Mouse (Mus musculus): Measurements from ENCODE around the gene Tpbgl. TPM values are rescaled to one million over a fixed set of nuclear protein-coding genes. Genes with fewer than 3 reads are reported as not detected.

Gene Tpbgl
- total RNA-seq (2014; rRNA removed) (6.4 and 7.9 TPM in 2 replicates), polyA plus RNA-seq (2015; fragmentation: Nextera tagmentation; extraction: Ambion mirVana) (2.3 and 2.9 TPM in 2 replicates)

DNA sequence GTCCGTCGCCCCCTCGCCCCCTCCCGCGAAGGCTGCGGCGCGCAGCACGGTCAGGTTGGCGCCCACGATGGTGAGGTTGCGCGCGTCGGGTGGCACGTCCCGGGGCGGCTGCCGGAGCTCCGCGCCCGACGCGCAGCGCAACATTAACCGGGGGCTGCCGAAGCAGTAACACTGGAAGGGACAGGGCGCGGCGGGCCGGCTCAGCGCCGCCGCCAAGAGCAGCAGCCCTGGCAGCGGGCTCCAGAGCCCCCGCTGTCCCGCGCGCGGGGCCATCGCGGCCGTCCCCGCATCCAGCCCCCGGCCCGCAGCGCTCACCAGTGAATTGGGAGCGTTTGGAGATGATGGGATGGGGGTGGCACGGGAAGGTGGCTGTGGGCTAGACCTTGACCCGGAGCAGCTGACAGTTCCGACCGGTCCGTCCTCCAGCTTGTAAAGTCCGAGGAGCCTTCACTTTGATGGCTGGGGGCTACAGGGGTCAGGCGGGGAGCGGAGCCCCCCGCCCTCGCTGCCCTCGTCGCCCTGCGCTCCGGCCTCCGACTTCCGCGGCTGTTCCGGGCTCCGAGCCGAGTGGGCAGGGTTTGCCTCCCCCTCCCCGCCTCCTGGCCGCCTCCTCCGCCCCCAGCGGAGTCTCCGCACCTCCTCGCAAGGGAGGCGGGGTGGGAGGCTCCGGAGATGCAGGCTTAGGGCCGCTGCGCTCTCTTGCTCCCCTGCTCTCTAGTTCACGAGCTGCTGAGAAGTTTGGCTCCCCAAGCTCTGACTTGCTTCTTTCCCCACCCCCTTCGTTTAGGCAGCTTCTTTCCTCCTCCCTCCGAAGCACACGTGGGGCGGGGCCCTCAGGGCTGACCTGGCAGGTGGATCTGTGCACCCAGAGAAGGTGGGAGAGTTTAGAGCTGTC is at the start of gene Tpbgl:
Tpbgl (minus strand) TSS at position 728 of the 895 bp plus-strand sequence.
- no peaks in the 10 kb centered on the region for H3K9me3 ChIP-seq (ENCODE audit: low read length)
- DNase-seq (ENCODE audit: low spot score) (peak; percentile 53), ATAC-seq (peak; percentile 12; the same call in 1 of the 2 replicates)
- no peak for TF ChIP-seq CTCF (IDR thresholded peaks at IDR 0.05; ENCODE audit: low read depth)
- peak within 1 kb of the TSS; percentile 52 for H3K9ac ChIP-seq (replicated peaks; ENCODE audit: low read length)
- WGBS, result under 1% methylated on average over 76 of the region's 83 CpGs
- peak within 1 kb of the TSS; percentile 48 for H3K4me3 ChIP-seq (ENCODE audit: low read length)
- no peaks in the 10 kb centered on the region for H3K36me3 ChIP-seq (ENCODE audit: insufficient read depth, low read length)
- H3K27me3 ChIP-seq (ENCODE audit: insufficient read depth, low read length), result peaks cover 10% of the 10 kb centered on the region; the same call in 1 of the 2 replicates
- H3K4me2 ChIP-seq (ENCODE audit: low read depth, low read length), result peak within 1 kb of the TSS; percentile 83
- H3K27ac ChIP-seq, result peak within 1 kb of the TSS; percentile 11; the same call in 1 of the 2 replicates
- H3K4me1 ChIP-seq (ENCODE audit: insufficient read depth, low read length), result peaks cover 14% of the 10 kb centered on the region

DNA sequence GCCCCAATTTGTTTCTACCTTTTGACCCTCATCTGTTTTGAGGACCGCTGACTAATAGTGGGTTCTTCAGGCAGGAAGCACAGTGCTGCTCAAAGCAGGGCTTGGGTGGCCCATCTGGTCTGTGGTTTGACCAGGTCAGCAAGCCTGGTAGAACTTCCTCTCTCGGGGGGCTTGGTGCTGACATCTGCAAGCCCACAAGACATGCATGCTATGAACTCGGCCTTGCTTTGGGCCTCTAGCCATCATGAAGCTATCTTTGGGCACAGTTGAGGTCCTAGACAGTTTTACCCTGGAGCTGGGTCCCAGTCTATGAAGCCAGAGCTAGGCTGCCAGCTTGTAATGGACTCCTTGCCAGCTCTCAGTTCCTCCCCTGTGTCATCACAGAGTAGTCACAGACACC is 48.0 kb upstream of the Tpbgl start:
- H3K9ac ChIP-seq (replicated peaks; ENCODE audit: low read length), result no peak overlapping the region
- DNase-seq (ENCODE audit: low spot score), result no peak
- WGBS, result 85% methylated on average over 3 of the region's 3 CpGs
- H3K27ac ChIP-seq, result no peak overlapping the region
- H3K36me3 ChIP-seq (ENCODE audit: insufficient read depth, low read length), result no peaks in the 10 kb centered on the region
- H3K9me3 ChIP-seq (ENCODE audit: low read length), result no peaks in the 10 kb centered on the region
- H3K27me3 ChIP-seq (ENCODE audit: insufficient read depth, low read length), result no peaks in the 10 kb centered on the region
- no peak for TF ChIP-seq CTCF (IDR thresholded peaks at IDR 0.05; ENCODE audit: low read depth)
- H3K4me2 ChIP-seq (ENCODE audit: low read depth, low read length), result no peak overlapping the region
- H3K4me3 ChIP-seq (ENCODE audit: low read length), result no peak overlapping the region
- no peak for ATAC-seq
- no peaks in the 10 kb centered on the region for H3K4me1 ChIP-seq (ENCODE audit: insufficient read depth, low read length)

DNA sequence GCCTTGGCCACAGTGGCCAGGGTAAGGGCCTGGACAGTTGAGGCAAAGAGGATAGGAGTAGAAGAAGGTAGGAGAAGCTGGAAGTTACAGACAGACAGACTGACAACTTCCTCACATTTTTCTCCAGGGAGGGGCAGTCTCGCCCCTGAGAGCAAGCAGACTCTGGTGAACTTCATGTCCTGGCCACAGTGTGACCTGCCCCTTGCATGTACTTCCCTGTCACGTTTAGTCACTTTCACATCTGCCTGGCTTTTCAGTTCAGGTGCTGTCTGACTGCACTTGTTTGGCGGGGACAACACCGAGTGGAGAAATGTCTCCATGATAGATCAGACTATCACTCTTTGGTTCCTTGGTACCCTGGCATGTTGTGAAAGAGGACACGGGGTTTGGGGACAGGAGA is 47.3 kb upstream of the Tpbgl start:
- TF ChIP-seq CTCF (IDR thresholded peaks at IDR 0.05; ENCODE audit: low read depth), result no peak
- H3K4me1 ChIP-seq (ENCODE audit: insufficient read depth, low read length), result no peaks in the 10 kb centered on the region
- DNase-seq (ENCODE audit: low spot score) (no peak), ATAC-seq (no peak)
- no peak overlapping the region for H3K4me3 ChIP-seq (ENCODE audit: low read length)
- no peaks in the 10 kb centered on the region for H3K27me3 ChIP-seq (ENCODE audit: insufficient read depth, low read length)
- H3K27ac ChIP-seq, result peak overlapping the region; percentile 8; the same call in 1 of the 2 replicates
- no peak overlapping the region for H3K4me2 ChIP-seq (ENCODE audit: low read depth, low read length)
- WGBS, result 78% methylated on average over 5 of the region's 5 CpGs
- H3K36me3 ChIP-seq (ENCODE audit: insufficient read depth, low read length), result no peaks in the 10 kb centered on the region
- no peaks in the 10 kb centered on the region for H3K9me3 ChIP-seq (ENCODE audit: low read length)
- no peak overlapping the region for H3K9ac ChIP-seq (replicated peaks; ENCODE audit: low read length)

DNA sequence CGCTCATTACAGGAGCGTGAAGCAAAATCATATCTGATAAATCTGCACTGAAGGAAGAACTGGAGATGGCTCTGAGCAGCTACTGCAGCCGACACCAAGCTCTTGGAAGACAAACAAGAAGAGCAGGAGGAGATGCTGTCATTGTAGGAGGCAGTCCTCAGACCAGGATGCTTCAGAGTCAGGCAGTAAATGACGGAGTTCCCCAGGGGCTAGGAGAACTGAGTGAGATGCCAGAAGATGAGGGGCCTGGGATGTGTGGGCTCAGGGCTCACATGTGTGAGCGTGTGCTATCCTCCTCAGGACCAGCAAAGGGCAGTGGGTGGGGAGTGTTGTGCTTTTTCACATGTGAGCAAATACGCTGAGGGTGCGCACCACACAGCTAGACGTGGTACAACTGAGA is 46.3 kb upstream of the Tpbgl start:
- ATAC-seq (no peak), DNase-seq (ENCODE audit: low spot score) (no peak)
- H3K36me3 ChIP-seq (ENCODE audit: insufficient read depth, low read length), result no peaks in the 10 kb centered on the region
- no peak overlapping the region for H3K4me3 ChIP-seq (ENCODE audit: low read length)
- no peak overlapping the region for H3K4me2 ChIP-seq (ENCODE audit: low read depth, low read length)
- H3K4me1 ChIP-seq (ENCODE audit: insufficient read depth, low read length), result no peaks in the 10 kb centered on the region
- no peak overlapping the region for H3K27ac ChIP-seq
- H3K27me3 ChIP-seq (ENCODE audit: insufficient read depth, low read length), result no peaks in the 10 kb centered on the region
- H3K9me3 ChIP-seq (ENCODE audit: low read length), result no peaks in the 10 kb centered on the region
- no peak overlapping the region for H3K9ac ChIP-seq (replicated peaks; ENCODE audit: low read length)
- 74% methylated on average over 8 of the region's 8 CpGs for WGBS
- no peak for TF ChIP-seq CTCF (IDR thresholded peaks at IDR 0.05; ENCODE audit: low read depth)

DNA sequence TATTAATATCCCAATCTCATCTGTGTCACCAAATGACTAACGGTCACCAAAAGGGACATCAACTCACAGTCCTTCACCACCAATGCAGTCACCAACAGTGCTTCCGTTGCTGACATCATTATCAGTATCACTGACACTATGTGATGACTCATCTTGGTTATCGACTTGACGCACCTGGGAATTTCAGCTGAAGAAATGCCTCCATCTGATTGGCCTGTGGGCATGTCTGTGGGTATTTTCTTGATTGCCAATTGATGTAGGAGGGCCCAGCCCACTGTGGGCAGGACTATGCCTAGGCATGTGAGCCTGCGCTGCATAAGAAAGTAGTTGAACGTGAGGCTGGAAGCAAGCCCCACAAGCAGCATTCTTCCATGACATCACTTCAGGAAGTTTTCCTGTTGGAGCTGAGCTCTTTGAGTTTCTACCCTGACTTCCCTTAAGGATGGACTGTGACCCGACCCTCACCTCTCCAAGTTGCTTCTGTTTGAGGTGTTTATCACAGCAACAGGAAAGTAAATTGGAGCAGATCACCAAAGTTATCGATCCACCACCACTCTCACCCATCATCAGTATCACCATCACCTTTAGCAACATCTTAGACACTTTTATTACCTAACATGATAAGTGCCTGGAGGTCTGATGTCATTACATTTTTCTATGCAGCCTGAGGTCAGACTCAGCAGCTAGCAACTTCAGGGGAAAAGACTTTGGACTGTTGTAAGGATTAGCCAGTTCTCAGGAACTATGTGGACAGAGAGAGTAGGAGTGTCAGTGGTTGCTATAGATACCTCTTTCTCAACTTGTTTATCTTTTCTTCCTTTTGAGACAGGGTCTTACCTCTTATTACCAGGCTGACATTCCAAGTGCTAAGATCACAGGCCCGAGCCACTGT is 44.9 kb upstream of the Tpbgl start:
- no peaks in the 10 kb centered on the region for H3K4me1 ChIP-seq (ENCODE audit: insufficient read depth, low read length)
- TF ChIP-seq CTCF (IDR thresholded peaks at IDR 0.05; ENCODE audit: low read depth), result no peak
- H3K4me2 ChIP-seq (ENCODE audit: low read depth, low read length), result no peak overlapping the region
- DNase-seq (ENCODE audit: low spot score) (no peak), ATAC-seq (no peak)
- no peak overlapping the region for H3K9ac ChIP-seq (replicated peaks; ENCODE audit: low read length)
- WGBS, result 88% methylated on average over 9 of the region's 9 CpGs
- no peaks in the 10 kb centered on the region for H3K36me3 ChIP-seq (ENCODE audit: insufficient read depth, low read length)
- H3K27me3 ChIP-seq (ENCODE audit: insufficient read depth, low read length), result no peaks in the 10 kb centered on the region
- 0 out of 2 replicates have a peak overlapping the region, but pooled peaks have one; percentile 15 for H3K27ac ChIP-seq
- no peaks in the 10 kb centered on the region for H3K9me3 ChIP-seq (ENCODE audit: low read length)
- no peak overlapping the region for H3K4me3 ChIP-seq (ENCODE audit: low read length)

DNA sequence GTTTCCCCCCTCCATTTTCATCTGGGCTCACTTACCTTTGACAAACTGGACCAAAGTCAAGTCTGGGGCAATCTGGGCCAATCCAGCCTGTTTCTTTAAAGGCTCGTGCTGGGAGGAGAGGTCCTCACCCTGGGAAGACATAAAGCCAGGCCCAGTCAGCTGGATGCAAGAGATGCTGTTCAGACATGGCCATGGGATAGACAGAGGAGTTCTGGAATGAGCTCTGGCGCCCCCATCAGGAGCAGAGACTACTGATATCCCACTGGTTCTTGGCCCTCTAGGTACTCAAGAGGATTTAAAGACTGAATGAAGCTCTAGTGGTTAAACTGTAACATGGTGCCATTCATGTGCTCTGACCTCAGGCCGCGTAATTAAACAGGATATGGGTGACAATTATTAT is 44.0 kb upstream of the Tpbgl start:
- DNase-seq (ENCODE audit: low spot score) (no peak), ATAC-seq (no peak)
- 0 out of 2 replicates have a peak, but pooled peaks have one; percentile 7 for TF ChIP-seq CTCF (IDR thresholded peaks at IDR 0.05; ENCODE audit: low read depth)
- Histone ChIP-seq H3K9ac (replicated peaks; ENCODE audit: low read length) (no peak overlapping the region), H3K4me2 (ENCODE audit: low read depth, low read length) (no peak overlapping the region), H3K4me3 (ENCODE audit: low read length) (no peak overlapping the region), H3K9me3 (ENCODE audit: low read length) (no peaks in the 10 kb centered on the region), H3K27ac (no peak overlapping the region), H3K4me1 (ENCODE audit: insufficient read depth, low read length) (no peaks in the 10 kb centered on the region), H3K36me3 (ENCODE audit: insufficient read depth, low read length) (no peaks in the 10 kb centered on the region), H3K27me3 (ENCODE audit: insufficient read depth, low read length) (no peaks in the 10 kb centered on the region)
- 73% methylated on average over 4 of the region's 4 CpGs for WGBS
